Mouse (Mus musculus) E14TG2a.4 (cell line): Measurements from ENCODE around the gene Trpd52l3.
A peak's percentile ranks its signal among the peaks of the same experiment; 100 is the strongest.

ENCODE experiments used
- H3K27me3 ChIP-seq: 2 replicates; pipeline ENCODE4 v1.6.1; 2014; ENCODE audit warnings: low read length, control low read depth; ENCODE audit not compliant: insufficient read depth
- H3K36me3 ChIP-seq: 2 replicates; pipeline ENCODE4 v1.6.1; 2014; ENCODE audit warnings: low read length, control low read depth; ENCODE audit not compliant: insufficient read depth
- H3K4me1 ChIP-seq: replicated peaks from 2 replicates; pipeline ENCODE4 v1.6.1; 2014; ENCODE audit warnings: low read depth, low read length, control low read depth
- H3K4me3 ChIP-seq: replicated peaks from 2 replicates; pipeline ENCODE4 v1.5.1; 2014; ENCODE audit warnings: mild to moderate bottlenecking, low read length
- H3K9me3 ChIP-seq: 2 replicates; pipeline ENCODE4 v1.6.1; 2014; ENCODE audit warnings: low read length, control low read depth
- CTCF ChIP-seq: conservative IDR thresholded peaks from 2 replicates; pipeline ENCODE4 v1.5.1; 2014; ENCODE audit warnings: low read length
- NANOG ChIP-seq: IDR thresholded peaks from 2 replicates; pipeline ENCODE4 v1.6.1; 2014; ENCODE audit warnings: borderline replicate concordance, low read length, mixed read lengths
- POU5F1 ChIP-seq: IDR thresholded peaks from 2 replicates; pipeline ENCODE4 v1.6.1; 2014; ENCODE audit warnings: low read length, borderline replicate concordance

The Trpd52l3 gene

GRCm38 (mm10) chr19:30003621-30004020 is at the start of gene Trpd52l3:
Gene Trpd52l3, plus strand, starts transcription at chr19:30003790.
- Histone ChIP-seq H3K9me3 (peaks cover 3% of the 10 kb centered on the region; the same call in 1 of the 2 replicates), H3K4me1 (peaks cover 15% of the 10 kb centered on the region), H3K4me3 (no peak within 1 kb of the TSS), H3K27me3 (peaks cover 8% of the 10 kb centered on the region), H3K36me3 (no peaks in the 10 kb centered on the region)
- TF ChIP-seq POU5F1 = no peak
- no peak for TF ChIP-seq CTCF
- TF ChIP-seq NANOG = no peak

GRCm38 (mm10) chr19:29953833-29954232 is 49.8 kb upstream of the Trpd52l3 start:
- H3K4me1 ChIP-seq = no peaks in the 10 kb centered on the region
- no peaks in the 10 kb centered on the region; the same call in 1 of the 2 replicates for H3K27me3 ChIP-seq
- peaks cover 1% of the 10 kb centered on the region; the same call in 1 of the 2 replicates for H3K9me3 ChIP-seq
- H3K4me3 ChIP-seq = no peak overlapping the region
- no peaks in the 10 kb centered on the region for H3K36me3 ChIP-seq
- TF ChIP-seq CTCF (no peak), POU5F1 (no peak), NANOG (no peak)

GRCm38 (mm10) chr19:29955454-29955853 is 48.1 kb upstream of the Trpd52l3 start:
- Histone ChIP-seq H3K9me3 (no peaks in the 10 kb centered on the region), H3K4me1 (no peaks in the 10 kb centered on the region), H3K27me3 (no peaks in the 10 kb centered on the region; the same call in 1 of the 2 replicates), H3K4me3 (no peak overlapping the region), H3K36me3 (no peaks in the 10 kb centered on the region)
- TF ChIP-seq POU5F1 = no peak
- TF ChIP-seq CTCF = no peak
- no peak for TF ChIP-seq NANOG

- H3K4me3 ChIP-seq = no peak overlapping the region
- no peaks in the 10 kb centered on the region for H3K27me3 ChIP-seq
- no peaks in the 10 kb centered on the region for H3K4me1 ChIP-seq
- TF ChIP-seq NANOG (no peak), POU5F1 (no peak), CTCF (no peak)
- no peaks in the 10 kb centered on the region for H3K9me3 ChIP-seq
- H3K36me3 ChIP-seq = no peaks in the 10 kb centered on the region
Measured at GRCm38 (mm10) chr19:29960906-29961305, 42.7 kb upstream of the Trpd52l3 start.

GRCm38 (mm10) chr19:29961842-29962241 is 41.7 kb upstream of the Trpd52l3 start:
- TF ChIP-seq CTCF (no peak), NANOG (no peak), POU5F1 (no peak)
- Histone ChIP-seq H3K36me3 (no peaks in the 10 kb centered on the region), H3K4me3 (no peak overlapping the region), H3K4me1 (no peaks in the 10 kb centered on the region), H3K27me3 (no peaks in the 10 kb centered on the region), H3K9me3 (peaks cover 7% of the 10 kb centered on the region)

- Histone ChIP-seq H3K27me3 (peaks cover 1% of the 10 kb centered on the region), H3K9me3 (peaks cover 9% of the 10 kb centered on the region), H3K36me3 (no peaks in the 10 kb centered on the region), H3K4me1 (no peaks in the 10 kb centered on the region), H3K4me3 (no peak overlapping the region)
- TF ChIP-seq NANOG (no peak), CTCF (no peak)
Measured at GRCm38 (mm10) chr19:29963598-29964092, 39.9 kb upstream of the Trpd52l3 start.

GRCm38 (mm10) chr19:29967960-29968359 is 35.6 kb upstream of the Trpd52l3 start:
- peaks cover 9% of the 10 kb centered on the region for H3K9me3 ChIP-seq

GRCm38 (mm10) chr19:29973396-29973795 is 30.2 kb upstream of the Trpd52l3 start:
- Histone ChIP-seq H3K4me1 (no peaks in the 10 kb centered on the region), H3K27me3 (peaks cover 14% of the 10 kb centered on the region), H3K4me3 (no peak overlapping the region), H3K9me3 (peaks cover 7% of the 10 kb centered on the region; the same call in 1 of the 2 replicates), H3K36me3 (no peaks in the 10 kb centered on the region)
- no peak for TF ChIP-seq NANOG
- no peak for TF ChIP-seq POU5F1
- no peak for TF ChIP-seq CTCF

More at GRCm38 (mm10) chr19:29967960-29968359, 35.6 kb upstream of the Trpd52l3 start:
- H3K36me3 ChIP-seq = no peaks in the 10 kb centered on the region
- H3K27me3 ChIP-seq = peaks cover 14% of the 10 kb centered on the region
- no peaks in the 10 kb centered on the region for H3K4me1 ChIP-seq
- TF ChIP-seq CTCF (no peak), POU5F1 (no peak), NANOG (no peak)
- H3K4me3 ChIP-seq = no peak overlapping the region

GRCm38 (mm10) chr19:29978847-29979246 is 24.7 kb upstream of the Trpd52l3 start:
- peak; percentile 45 for TF ChIP-seq CTCF
- TF ChIP-seq NANOG = no peak
- no peak for TF ChIP-seq POU5F1
- Histone ChIP-seq H3K4me3 (no peak overlapping the region), H3K36me3 (no peaks in the 10 kb centered on the region), H3K4me1 (no peaks in the 10 kb centered on the region), H3K9me3 (peaks cover 7% of the 10 kb centered on the region; the same call in 1 of the 2 replicates), H3K27me3 (no peaks in the 10 kb centered on the region)
